Mouse (Mus musculus) CH12.LX (cell line): Measurements from ENCODE around the gene Ell3. TPM values are rescaled to one million over a fixed set of nuclear protein-coding genes. Genes with fewer than 3 reads are reported as not detected.

ENCODE experiments used
- DNase-seq: peaks from one replicate; pipeline ENCODE4 v3.0.0-alpha.2; 2013; ENCODE audit errors: extremely low read depth
- H3K27ac ChIP-seq: 2 replicates; pipeline ENCODE4 v1.5.1; 2012; ENCODE audit warnings: low read depth, mild to moderate bottlenecking, control low read depth, moderate library complexity; ENCODE audit not compliant: insufficient read depth
- H3K27me3 ChIP-seq: replicated peaks from 2 replicates; pipeline ENCODE3; 2012; ENCODE audit warnings: inconsistent platforms
- H3K36me3 ChIP-seq, 2 experiments: replicated peaks in 1 of 2; 2 replicates each; pipeline versions ENCODE3 to v1.6.1; 2012; ENCODE audit warnings: inconsistent platforms in 1 of 2, low read length in 1 of 2, mild to moderate bottlenecking in 1 of 2, mixed read lengths in 1 of 2, moderate library complexity in 1 of 2; ENCODE audit not compliant: control insufficient read depth in 1 of 2, insufficient read depth in 1 of 2
- H3K4me1 ChIP-seq, 2 experiments: 2 replicates each; pipeline ENCODE4 v1.6.1; 2012; ENCODE audit warnings: inconsistent platforms in 1 of 2, moderate library complexity in 1 of 2; ENCODE audit not compliant: insufficient read depth in 2 of 2, control insufficient read depth in 1 of 2
- H3K4me2 ChIP-seq: 2 replicates; pipeline ENCODE4 v1.6.1; 2012; ENCODE audit warnings: low read depth, mild to moderate bottlenecking, control low read depth; ENCODE audit not compliant: poor library complexity, insufficient read depth, severe bottlenecking
- H3K4me3 ChIP-seq, 3 experiments: fragments of 150-350 bp in 1 of 3; sonication (generic) in 1 of 3; replicated peaks in 1 of 3; 2 replicates each; pipeline versions ENCODE3 to v1.5.1; 2011 to 2012; ENCODE audit warnings: low read depth in 2 of 3, low read length in 2 of 3, mild to moderate bottlenecking in 2 of 3, moderate library complexity in 2 of 3, control low read depth in 1 of 3, improper control_type of control experiment in 1 of 3, inconsistent platforms in 1 of 3, mixed read lengths in 1 of 3; ENCODE audit not compliant: poor library complexity in 1 of 3
- H3K79me2 ChIP-seq: replicated peaks from 2 replicates; pipeline ENCODE4 v1.6.1; 2012; ENCODE audit warnings: mild to moderate bottlenecking, moderate library complexity; ENCODE audit not compliant: control insufficient read depth, poor library complexity, insufficient read depth, severe bottlenecking; ENCODE audit errors: extremely low read depth
- H3K9ac ChIP-seq: 2 replicates; pipeline ENCODE4 v1.6.1; 2012; ENCODE audit warnings: low read depth, mild to moderate bottlenecking, control low read depth, moderate library complexity; ENCODE audit not compliant: insufficient read depth
- H3K9me3 ChIP-seq: replicated peaks from 2 replicates; pipeline ENCODE3; 2012; ENCODE audit warnings: low read length, inconsistent platforms, mixed read lengths
- BHLHE40 ChIP-seq: IDR thresholded peaks from 2 replicates; pipeline ENCODE4 v1.6.1; 2011; ENCODE audit warnings: mild to moderate bottlenecking, low read depth, low read length, improper control_type of control experiment
- CHD1 ChIP-seq: IDR thresholded peaks from 2 replicates; pipeline ENCODE4 v1.6.1; 2012; ENCODE audit warnings: low read depth, low read length, improper control_type of control experiment, inconsistent platforms
- CHD2 ChIP-seq: IDR thresholded peaks from 2 replicates; pipeline ENCODE4 v1.6.1; 2011; ENCODE audit warnings: low read length, improper control_type of control experiment
- CTCF ChIP-seq, 2 experiments: IDR thresholded peaks in 1 of 2; conservative IDR thresholded peaks in 1 of 2; 2 replicates each; pipeline ENCODE4 v1.5.1; 2011 to 2012; ENCODE audit warnings: low read depth in 2 of 2, low read length in 2 of 2, improper control_type of control experiment in 1 of 2, inconsistent platforms in 1 of 2, mild to moderate bottlenecking in 1 of 2, moderate library complexity in 1 of 2
- E2F4 ChIP-seq: IDR thresholded peaks from 2 replicates; pipeline ENCODE4 v1.6.1; 2011; ENCODE audit warnings: low read depth, low read length, improper control_type of control experiment; ENCODE audit not compliant: insufficient replicate concordance
- EP300 ChIP-seq: IDR thresholded peaks from 2 replicates; pipeline ENCODE4 v1.6.1; 2011; ENCODE audit warnings: low read length, improper control_type of control experiment
- ETS1 ChIP-seq: conservative IDR thresholded peaks from 2 replicates; pipeline ENCODE4 v1.6.1; 2012; ENCODE audit warnings: low read depth, mild to moderate bottlenecking, inconsistent platforms, low read length, improper control_type of control experiment, moderate library complexity
- JUN ChIP-seq: IDR thresholded peaks from 2 replicates; pipeline ENCODE4 v1.6.1; 2011; ENCODE audit warnings: low read depth, mild to moderate bottlenecking, low read length, improper control_type of control experiment, moderate library complexity; ENCODE audit not compliant: insufficient read depth
- JUND ChIP-seq: conservative IDR thresholded peaks from 2 replicates; pipeline ENCODE4 v1.6.1; 2011; ENCODE audit warnings: low read depth, low read length, improper control_type of control experiment
- MAFK ChIP-seq: IDR thresholded peaks from 2 replicates; pipeline ENCODE4 v1.6.1; 2011; ENCODE audit warnings: low read length, improper control_type of control experiment; ENCODE audit not compliant: insufficient replicate concordance
- MAX ChIP-seq: IDR thresholded peaks from 2 replicates; pipeline ENCODE4 v1.6.1; 2011; ENCODE audit warnings: low read length, improper control_type of control experiment
- MAZ ChIP-seq: IDR thresholded peaks from 2 replicates; pipeline ENCODE4 v1.6.1; 2012; ENCODE audit warnings: low read depth, mild to moderate bottlenecking, inconsistent platforms, low read length, improper control_type of control experiment, moderate library complexity
- NELFE ChIP-seq: IDR thresholded peaks from 2 replicates; pipeline ENCODE4 v1.6.1; 2011; ENCODE audit warnings: low read depth, low read length, improper control_type of control experiment
- NRF1 ChIP-seq: IDR thresholded peaks from 2 replicates; pipeline ENCODE4 v1.6.1; 2014; ENCODE audit warnings: low read depth, mild to moderate bottlenecking, inconsistent platforms, low read length, improper control_type of control experiment, moderate library complexity
- POLR2A ChIP-seq: IDR thresholded peaks from 2 replicates; pipeline ENCODE4 v1.6.1; 2011; ENCODE audit warnings: low read depth, mild to moderate bottlenecking, improper control_type of control experiment, low read length
- SIN3A ChIP-seq: IDR thresholded peaks from 2 replicates; pipeline ENCODE4 v1.6.1; 2012; ENCODE audit warnings: low read length, improper control_type of control experiment, inconsistent platforms
- SMC3 ChIP-seq: IDR thresholded peaks from 2 replicates; pipeline ENCODE4 v1.6.1; 2011; ENCODE audit warnings: low read depth, low read length, improper control_type of control experiment
- USF1 ChIP-seq: IDR thresholded peaks from 2 replicates; pipeline ENCODE4 v1.6.1; 2014; ENCODE audit warnings: low read depth, mild to moderate bottlenecking, inconsistent platforms, low read length, improper control_type of control experiment
- ZC3H11A ChIP-seq: IDR thresholded peaks from 2 replicates; pipeline ENCODE4 v1.6.1; 2012; ENCODE audit warnings: low read depth, mild to moderate bottlenecking, inconsistent platforms, low read length, improper control_type of control experiment
- ZKSCAN1 ChIP-seq: IDR thresholded peaks from 2 replicates; pipeline ENCODE4 v1.6.1; 2012; ENCODE audit warnings: low read depth, inconsistent platforms, low read length, improper control_type of control experiment, borderline replicate concordance
- ZMIZ1 ChIP-seq: IDR thresholded peaks from 2 replicates; pipeline ENCODE4 v1.6.1; 2012; ENCODE audit warnings: low read depth, mild to moderate bottlenecking, inconsistent platforms, low read length, improper control_type of control experiment
- ZNF384 ChIP-seq: IDR thresholded peaks from 2 replicates; pipeline ENCODE4 v1.6.1; 2012; ENCODE audit warnings: low read depth, low read length, improper control_type of control experiment, inconsistent platforms
- dilution Hi-C: fragments of 300-500 bp; cut with MboI; formaldehyde crosslinking; loops from 2 replicates; pipeline ENCODE4 v1.14.3; 2020; ENCODE audit warnings: low sequenced_read_pairs; ENCODE audit not compliant: extremely low pct_unique_long_range_greater_than_20kb, extremely low pct_ligation_motif_present
- in situ Hi-C: fragments of 300-500 bp; cut with MboI; formaldehyde crosslinking; loops from 3 replicates; pipeline ENCODE4 v1.14.3; 2019; ENCODE audit warnings: low sequenced_read_pairs, low pct_ligation_motif_present, low pct_unique_long_range_greater_than_20kb, mixed read lengths
- polyA plus RNA-seq: library from polyadenylated mRNA; unstranded; fragments of >175 nt; gene quantifications from 2 replicates; pipeline ENCODE4 v1.2.1, GENCODE M21; 2012; ENCODE audit warnings: low read depth; ENCODE audit not compliant: insufficient read length
- total RNA-seq, 2 experiments: library from RNA; depleted of rRNA; stranded (reverse); fragments of 300-350 nt in 1 of 2; fragments of >200 nt in 1 of 2; gene quantifications; 2 replicates each; pipeline ENCODE4 v1.2.3; 2012 to 2014

Gene Ell3
- total and polyA plus RNA-seq, 3 experiments, result 0.38 to 2.3 (median 1.0) TPM

- no peaks in the 10 kb centered on the region for H3K27me3 ChIP-seq
- peaks cover 0 to 8% of the 10 kb centered on the region in 2 experiments; a peak in 2 of 4 replicates for H3K4me1 ChIP-seq
- in situ Hi-C loops (no loop called here), dilution Hi-C loops (no loop called here)
- DNase-seq, result no peak
- H3K27ac ChIP-seq, result no peak overlapping the region
- H3K4me2 ChIP-seq, result no peak overlapping the region
- H3K36me3 ChIP-seq, result peaks cover 44 to 82% of the 10 kb centered on the region in 2 experiments
- H3K4me3 ChIP-seq, result no peak overlapping the region
- no peak for TF ChIP-seq CHD1
- no peak for TF ChIP-seq MAFK
- TF ChIP-seq ZKSCAN1, result no peak
- no peak for TF ChIP-seq USF1
- TF ChIP-seq BHLHE40, result no peak
- TF ChIP-seq JUND, result no peak
- no peak for TF ChIP-seq JUN
- no peak for TF ChIP-seq MAX
- TF ChIP-seq SIN3A, result no peak
- TF ChIP-seq MAZ, result no peak
- no peak for TF ChIP-seq CHD2
- TF ChIP-seq POLR2A, result no peak
- TF ChIP-seq ZNF384, result no peak
- TF ChIP-seq NELFE, result no peak
- TF ChIP-seq CTCF (conservative IDR thresholded peaks at IDR 0.05 in 1 of 2, IDR thresholded peaks at IDR 0.05 in 1 of 2; ENCODE audit: low read depth in 2 of 2, low read length in 2 of 2), result no peak
- no peak for TF ChIP-seq ZMIZ1
- TF ChIP-seq SMC3, result no peak
- TF ChIP-seq NRF1, result no peak
- peaks cover 38% of the 10 kb centered on the region for H3K79me2 ChIP-seq
- no peaks in the 10 kb centered on the region for H3K9me3 ChIP-seq
- no peak overlapping the region for H3K9ac ChIP-seq
Observed at GRCm38 (mm10) chr2:121425890-121426289, 18.2 kb downstream of the Ell3 start.

GRCm38 (mm10) chr2:121423166-121423565, 20.9 kb downstream of the Ell3 start:
- Histone ChIP-seq H3K27ac (no peak overlapping the region), H3K79me2 (peaks cover 56% of the 10 kb centered on the region), H3K9me3 (no peaks in the 10 kb centered on the region), H3K36me3 (peaks cover 31 to 76% of the 10 kb centered on the region in 2 experiments), H3K4me2 (no peak overlapping the region), H3K9ac (no peak overlapping the region), H3K4me3 (no peak overlapping the region), H3K27me3 (no peaks in the 10 kb centered on the region), H3K4me1 (peaks cover 8 to 24% of the 10 kb centered on the region in 2 experiments; a peak in 3 of 4 replicates)
- no peak for DNase-seq
- in situ Hi-C loops, result no loop called here
- dilution Hi-C loops, result no loop called here
- TF ChIP-seq BHLHE40, result no peak
- TF ChIP-seq ETS1, result no peak
- TF ChIP-seq MAFK, result no peak
- no peak for TF ChIP-seq CTCF (conservative IDR thresholded peaks at IDR 0.05 in 1 of 2, IDR thresholded peaks at IDR 0.05 in 1 of 2; ENCODE audit: low read depth in 2 of 2, low read length in 2 of 2)
- no peak for TF ChIP-seq EP300
- no peak for TF ChIP-seq NRF1
- TF ChIP-seq ZC3H11A, result no peak
- no peak for TF ChIP-seq E2F4
- no peak for TF ChIP-seq SMC3
